ENCODE assay signal across 9 mouse cellular contexts in the genomic region with DNA sequence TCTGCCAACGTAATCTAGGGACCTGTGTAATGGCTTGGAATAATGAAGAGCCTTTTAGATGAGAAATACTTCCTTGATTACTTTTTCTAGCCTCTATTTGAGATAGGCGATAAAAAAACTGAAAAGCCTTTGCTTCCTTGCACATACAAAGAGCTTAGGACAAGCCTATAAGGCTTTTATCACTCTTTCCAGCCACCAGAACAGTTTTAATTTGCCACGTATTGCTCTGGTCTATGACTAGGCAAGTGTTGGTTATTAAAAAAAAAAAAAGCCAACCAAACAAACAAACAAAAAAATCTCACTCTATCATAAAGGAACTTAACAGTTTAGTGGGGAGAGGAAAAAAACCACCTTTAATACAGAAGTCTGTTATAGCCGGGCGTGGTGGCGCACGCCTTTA. TPM values are rescaled to one million over a fixed set of nuclear protein-coding genes. Genes with fewer than 3 reads are reported as not detected.
A peak's percentile ranks its signal among the peaks of the same experiment; 100 is the strongest.
DNase-seq lines count a peak whose midpoint lies in the region; ATAC-seq and TF ChIP-seq lines count a peak whose summit lies in the region.
"Had no signal": no experiment of that assay in that cellular context is flagged by ENCODE, and none has a peak within 500 bp of the region (broad histone marks: within the 10 kb centered on the region; RNA-seq: fewer than 3 reads in every experiment).

No protein-coding gene starts in this region.

- no peaks in the 10 kb centered on the region for H3K36me3 ChIP-seq in liver, embryonic 11.5 days (ENCODE audit: control insufficient read depth, insufficient read depth, low read length)
- no peaks in the 10 kb centered on the region for H3K36me3 ChIP-seq in limb, embryonic 10.5 days
- no peaks in the 10 kb centered on the region for H3K36me3 ChIP-seq in neural tube, embryonic 14.5 days (ENCODE audit: control insufficient read depth, insufficient read depth, low read length)

- peaks cover 18% of the 10 kb centered on the region for H3K4me1 ChIP-seq in liver, embryonic 11.5 days (replicated peaks; ENCODE audit: control insufficient read depth, insufficient read depth, low read length)
- H3K4me1 ChIP-seq in embryonic fibroblast, embryonic 13.5 days (ENCODE audit: control insufficient read depth, insufficient read depth, low read length), result peaks cover 2% of the 10 kb centered on the region
- peaks cover 9% of the 10 kb centered on the region for H3K4me1 ChIP-seq in limb, embryonic 10.5 days
- peaks cover 7% of the 10 kb centered on the region for H3K4me1 ChIP-seq in neural tube, embryonic 14.5 days (ENCODE audit: control insufficient read depth, insufficient read depth, low read length)

- H3K27me3 ChIP-seq in liver, embryonic 11.5 days (replicated peaks; ENCODE audit: control insufficient read depth, insufficient read depth, low read length), result no peaks in the 10 kb centered on the region
- H3K27me3 ChIP-seq in limb, embryonic 10.5 days (ENCODE audit: low read depth, poor library complexity, severe bottlenecking), result no peaks in the 10 kb centered on the region
- no peaks in the 10 kb centered on the region for H3K27me3 ChIP-seq in neural tube, embryonic 14.5 days (ENCODE audit: control insufficient read depth, insufficient read depth, low read length)
- H3K27me3 ChIP-seq: megakaryocyte, embryonic 14.5 days had no signal

- peak overlapping the region; percentile 66 for H3K4me2 ChIP-seq in liver, embryonic 11.5 days
- H3K4me2 ChIP-seq in neural tube, embryonic 14.5 days (ENCODE audit: low read depth, low read length), result peak overlapping the region; percentile 62; the same call in 1 of the 2 replicates

- ATAC-seq in liver, embryonic 11.5 days (replicated peaks; ENCODE audit: low FRiP score), result no peak
- no peak for ATAC-seq in neural tube, embryonic 14.5 days (ENCODE audit: low read depth)

- TF ChIP-seq POLR2A in embryonic fibroblast, embryonic 13.5 days (IDR thresholded peaks at IDR 0.05; ENCODE audit: low read depth, low read length), result no peak

- peak overlapping the region; percentile 90 for H3K4me3 ChIP-seq in liver, embryonic 11.5 days (ENCODE audit: low read depth, low read length)
- H3K4me3 ChIP-seq in embryonic fibroblast, embryonic 13.5 days (ENCODE audit: insufficient read depth, low read length), result no peak overlapping the region
- H3K4me3 ChIP-seq in limb, embryonic 10.5 days, result peak overlapping the region; percentile 94
- H3K4me3 ChIP-seq in neural tube, embryonic 14.5 days (ENCODE audit: low read depth, low read length), result no peak overlapping the region

- peak overlapping the region; percentile 100 for H3K27ac ChIP-seq in liver, embryonic 11.5 days (ENCODE audit: low read depth, low read length)
- 0 out of 2 replicates have a peak overlapping the region, but pooled peaks have one; percentile 13 for H3K27ac ChIP-seq in embryonic fibroblast, embryonic 13.5 days (ENCODE audit: insufficient read depth, low read length)
- peak overlapping the region; percentile 97 for H3K27ac ChIP-seq in limb, embryonic 10.5 days
- H3K27ac ChIP-seq in neural tube, embryonic 14.5 days (ENCODE audit: low read depth, low read length), result no peak overlapping the region

- DNase-seq in liver, embryonic 11.5 days (ENCODE audit: low spot score), result no peak
- DNase-seq in liver, result no peak
- no peak for DNase-seq in limb, embryonic 10.5 days (ENCODE audit: low spot score)
- DNase-seq in adrenal gland, postnatal 14 days, result no peak
- no peak for DNase-seq in spleen, postnatal 14 days (ENCODE audit: low spot score in 2 of 2)
- DNase-seq: kidney, adult 18-20 months had no signal

- H3K9me3 ChIP-seq in liver, embryonic 11.5 days (ENCODE audit: control insufficient read depth, low read length), result peaks cover 5% of the 10 kb centered on the region; the same call in 1 of the 2 replicates
- H3K9me3 ChIP-seq in limb, embryonic 10.5 days (replicated peaks), result no peaks in the 10 kb centered on the region
- no peaks in the 10 kb centered on the region for H3K9me3 ChIP-seq in neural tube, embryonic 14.5 days (ENCODE audit: control insufficient read depth, low read length)

- no peak for TF ChIP-seq CTCF in embryonic fibroblast, embryonic 13.5 days (IDR thresholded peaks at IDR 0.05; ENCODE audit: borderline replicate concordance, insufficient read depth, low read length)

- H3K9ac ChIP-seq in liver, embryonic 11.5 days (ENCODE audit: low read depth, low read length), result no peak overlapping the region
- peak overlapping the region; percentile 95; the same call in 1 of the 2 replicates for H3K9ac ChIP-seq in neural tube, embryonic 14.5 days (replicated peaks; ENCODE audit: low read depth, low read length)

- WGBS in liver, embryonic 11.5 days, result 82% methylated on average over 7 of the region's 7 CpGs
- WGBS in limb, embryonic 10.5 days, result 90% methylated on average over 7 of the region's 7 CpGs
- 88% methylated on average over 7 of the region's 7 CpGs for WGBS in neural tube, embryonic 14.5 days

RNA-seq across cellular contexts. Expression of a gene that starts 1.2 kb away (rescaled TPM):
- 15.8 and 18.3 TPM in 2 replicates for polyA plus RNA-seq in liver, embryonic 11.5 days (2014; fragmentation: Nextera tagmentation; extraction: Ambion mirVana)
- polyA plus RNA-seq in embryonic fibroblast, embryonic 13.5 days (2011; ENCODE audit: insufficient read length, low read depth, missing spikeins), result 78.5 and 86.5 TPM in 2 replicates
- 14.5 and 20.7 TPM in 2 replicates for polyA plus RNA-seq in limb, embryonic 10.5 days (2016; fragmentation: Nextera tagmentation; extraction: Ambion mirVana)
- 32.3 and 33.4 TPM in 2 replicates for polyA plus RNA-seq in neural tube, embryonic 14.5 days (2014; fragmentation: Nextera tagmentation; extraction: Ambion mirVana)
- total RNA-seq in adrenal gland, postnatal 14 days (2021), result 36.9 and 42.1 TPM in 2 replicates

RNA-seq across cellular contexts. Expression of a gene that starts 32.4 kb away (rescaled TPM):
- 92.4 and 105 TPM in 2 replicates for polyA plus RNA-seq in liver, embryonic 11.5 days (2014; fragmentation: Nextera tagmentation; extraction: Ambion mirVana)
- 86.6 and 98.7 TPM in 2 replicates for polyA plus RNA-seq in embryonic fibroblast, embryonic 13.5 days (2011; ENCODE audit: insufficient read length, low read depth, missing spikeins)
- polyA plus RNA-seq in limb, embryonic 10.5 days (2016; fragmentation: Nextera tagmentation; extraction: Ambion mirVana), result 85.6 and 89.4 TPM in 2 replicates
- 147 and 163 TPM in 2 replicates for polyA plus RNA-seq in neural tube, embryonic 14.5 days (2014; fragmentation: Nextera tagmentation; extraction: Ambion mirVana)
- 92.4 and 97.3 TPM in 2 replicates for total RNA-seq in adrenal gland, postnatal 14 days (2021)

Comparison
In these comparisons a context has a peak if more than half of its experiments do, and no peak if none do; other contexts are left out.
1. H3K4me3 ChIP-seq: peak in liver, embryonic 11.5 days (single experiment) and limb, embryonic 10.5 days (single experiment); none in embryonic fibroblast, embryonic 13.5 days (single experiment) and neural tube, embryonic 14.5 days (single experiment).